Mouse (Mus musculus) limb, embryonic 12.5 days (tissue): ENCODE measurements around the gene Klhdc7a. TPM values are rescaled to one million over a fixed set of nuclear protein-coding genes. Genes with fewer than 3 reads are reported as not detected.

Source experiments
- ATAC-seq: fragments of 200-750 bp; cut with Nextera tagmentation; 2 replicates; pipeline ENCODE4 v1.8.0; 2017; ENCODE audit warnings: low read depth, moderate TSS enrichment; ENCODE audit not compliant: insufficient number of reproducible peaks, insufficient read depth, low FRiP score, low TSS enrichment
- H3K27ac ChIP-seq: fragments of 300-500 bp; sonication (generic); 2 replicates; pipeline ENCODE4 v1.5.1; 2016; ENCODE audit warnings: mild to moderate bottlenecking, moderate library complexity
- H3K27me3 ChIP-seq: fragments of 300-500 bp; sonication (generic); 2 replicates; pipeline ENCODE4 v1.6.1; 2016; ENCODE audit warnings: mild to moderate bottlenecking, moderate library complexity
- H3K36me3 ChIP-seq: fragments of 300-500 bp; sonication (generic); 2 replicates; pipeline ENCODE4 v1.6.1; 2016; ENCODE audit warnings: mild to moderate bottlenecking, moderate library complexity
- H3K4me1 ChIP-seq: fragments of 300-500 bp; sonication (generic); replicated peaks from 2 replicates; pipeline ENCODE4 v1.6.1; 2016
- H3K4me2 ChIP-seq: fragments of 300-500 bp; sonication (generic); 2 replicates; pipeline ENCODE4 v1.6.1; 2016; ENCODE audit warnings: mild to moderate bottlenecking, moderate library complexity
- H3K4me3 ChIP-seq: fragments of 300-500 bp; sonication (generic); replicated peaks from 2 replicates; pipeline ENCODE4 v1.5.1; 2016; ENCODE audit warnings: mild to moderate bottlenecking
- H3K9ac ChIP-seq: fragments of 300-500 bp; sonication (generic); replicated peaks from 2 replicates; pipeline ENCODE4 v1.6.1; 2016; ENCODE audit warnings: mild to moderate bottlenecking, moderate library complexity
- H3K9me3 ChIP-seq: fragments of 300-500 bp; sonication (generic); 2 replicates; pipeline ENCODE4 v1.6.1; 2016; ENCODE audit warnings: mild to moderate bottlenecking, moderate library complexity
- WGBS: fragments of 180-500 bp; shearing (Covaris S2); methylation state at CpG from one replicate; pipeline ENCODE4 v1.1.7; 2016; 5-methylcytosine and 5-hydroxymethylcytosine counted together
- polyA plus RNA-seq: library from polyadenylated mRNA; unstranded; fragments of >200 nt; fragmentation: Nextera tagmentation; extraction: Ambion mirVana; gene quantifications from 2 replicates; pipeline ENCODE4 v1.2.1, GENCODE M21; 2016

The Klhdc7a gene
- not detected in 2 replicates for polyA plus RNA-seq

DNA sequence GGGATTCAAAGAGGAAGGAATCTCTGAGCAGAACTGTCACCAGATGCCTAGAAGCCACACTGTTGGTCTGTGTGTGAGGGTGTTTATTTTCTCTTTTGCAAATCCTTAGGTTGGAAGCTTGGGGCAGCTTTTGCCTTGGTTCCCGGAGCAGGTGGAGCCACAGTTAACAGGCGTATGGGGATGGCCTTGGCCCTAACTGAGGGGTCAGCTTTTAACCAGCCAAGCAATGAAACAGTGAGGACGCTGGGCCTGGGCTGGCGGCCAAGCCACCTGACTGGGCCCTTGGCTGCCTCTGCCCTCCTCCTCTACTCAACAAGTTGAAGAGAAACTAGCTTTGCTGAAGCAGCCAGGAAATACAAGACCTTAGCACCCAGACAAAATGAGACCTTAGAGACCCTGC is at the start of gene Klhdc7a:
TSS of gene Klhdc7a (minus strand) at position 105 of the 400 bp plus-strand sequence.
- 40% methylated on average over 4 of the region's 4 CpGs for WGBS
- peaks cover 21% of the 10 kb centered on the region for H3K27me3 ChIP-seq
- no peak within 1 kb of the TSS for H3K9ac ChIP-seq
- no peaks in the 10 kb centered on the region for H3K9me3 ChIP-seq
- H3K4me3 ChIP-seq: no peak within 1 kb of the TSS
- H3K36me3 ChIP-seq: no peaks in the 10 kb centered on the region
- no peak within 1 kb of the TSS for H3K27ac ChIP-seq
- H3K4me1 ChIP-seq: peaks cover 13% of the 10 kb centered on the region
- H3K4me2 ChIP-seq: no peak within 1 kb of the TSS
- ATAC-seq: no peak

GRCm38 (mm10) chr4:140015916-140016315 is 48.1 kb upstream of the Klhdc7a start:
- H3K27me3 ChIP-seq: peaks cover 17% of the 10 kb centered on the region
- no peaks in the 10 kb centered on the region for H3K4me1 ChIP-seq
- no peak overlapping the region for H3K4me2 ChIP-seq
- WGBS: 28% methylated on average over 7 of the region's 7 CpGs
- no peaks in the 10 kb centered on the region for H3K36me3 ChIP-seq
- no peak overlapping the region for H3K4me3 ChIP-seq
- no peaks in the 10 kb centered on the region for H3K9me3 ChIP-seq
- no peak overlapping the region for H3K9ac ChIP-seq
- ATAC-seq: no peak
- no peak overlapping the region for H3K27ac ChIP-seq

DNA sequence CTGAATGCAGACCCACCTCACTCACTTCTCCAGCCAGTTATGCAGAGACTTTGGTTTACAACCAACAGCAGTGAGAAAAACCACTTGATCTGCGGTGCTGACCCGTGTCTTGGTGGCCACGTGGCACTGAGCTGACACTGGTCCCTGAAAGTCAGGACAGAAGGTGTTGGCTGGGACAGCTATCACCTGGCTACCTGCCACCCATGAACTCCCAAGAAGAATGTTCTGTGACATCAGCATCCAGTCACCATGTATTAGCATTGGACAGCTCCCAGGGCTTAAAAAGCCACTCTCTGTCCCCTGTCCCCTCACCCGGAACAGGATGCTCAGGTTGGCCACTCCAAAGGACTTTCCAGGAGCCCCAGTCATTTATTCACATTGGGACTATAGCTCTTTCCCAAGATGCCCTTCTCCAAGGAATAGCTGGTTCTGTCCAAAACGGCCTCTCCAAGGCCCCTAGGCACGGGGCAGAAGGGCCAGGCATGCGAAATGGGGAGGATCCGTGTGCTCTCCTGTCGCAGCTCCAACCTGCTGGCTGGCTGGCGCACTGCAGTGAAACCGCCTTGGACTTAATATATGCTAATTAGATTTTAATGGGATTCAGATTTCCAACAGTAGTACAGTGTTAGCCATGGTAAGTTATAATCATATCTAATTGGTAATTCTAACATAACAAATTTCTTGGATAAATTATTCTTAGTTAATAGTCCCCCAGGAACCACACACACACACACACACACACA is 43.1 kb upstream of the Klhdc7a start:
- Histone ChIP-seq H3K36me3 (no peaks in the 10 kb centered on the region), H3K9me3 (no peaks in the 10 kb centered on the region), H3K4me2 (no peak overlapping the region), H3K9ac (no peak overlapping the region), H3K4me1 (peaks cover 9% of the 10 kb centered on the region; the same call in 1 of the 2 replicates), H3K27ac (no peak overlapping the region), H3K27me3 (peaks cover 32% of the 10 kb centered on the region), H3K4me3 (no peak overlapping the region)
- 72% methylated on average over 11 of the region's 11 CpGs for WGBS
- ATAC-seq: no peak

DNA sequence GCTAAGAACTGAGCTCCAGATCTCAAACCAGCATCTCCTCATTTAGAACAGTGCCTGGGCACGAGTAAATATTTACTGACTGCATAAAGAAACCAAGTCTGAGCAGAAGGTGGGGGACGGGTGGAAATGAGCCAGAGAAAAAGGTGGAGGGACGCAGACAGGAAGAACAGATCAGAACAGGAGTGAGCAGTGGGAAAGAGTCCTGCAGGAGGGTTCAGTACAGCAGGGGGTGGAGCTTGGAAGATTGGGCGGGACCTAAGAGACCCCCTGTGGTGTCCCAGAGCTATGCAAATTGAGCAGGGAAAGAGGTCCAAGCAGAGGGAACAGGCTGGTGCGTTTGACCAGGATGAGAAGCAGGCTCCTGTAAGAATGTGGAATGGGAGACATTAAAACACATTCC is 37.1 kb upstream of the Klhdc7a start:
- no peaks in the 10 kb centered on the region for H3K9me3 ChIP-seq
- WGBS: 9% methylated on average over 5 of the region's 5 CpGs
- H3K4me2 ChIP-seq: peak overlapping the region; percentile 43
- H3K27ac ChIP-seq: no peak overlapping the region
- H3K27me3 ChIP-seq: peaks cover 76% of the 10 kb centered on the region
- H3K4me3 ChIP-seq: no peak overlapping the region
- no peak for ATAC-seq
- H3K4me1 ChIP-seq: peaks cover 14% of the 10 kb centered on the region
- no peaks in the 10 kb centered on the region for H3K36me3 ChIP-seq
- H3K9ac ChIP-seq: no peak overlapping the region

GRCm38 (mm10) chr4:140004170-140004569 is 36.3 kb upstream of the Klhdc7a start:
- H3K27me3 ChIP-seq: peaks cover 75% of the 10 kb centered on the region
- H3K9ac ChIP-seq: no peak overlapping the region
- peaks cover 14% of the 10 kb centered on the region for H3K4me1 ChIP-seq
- H3K4me3 ChIP-seq: peak overlapping the region; percentile 16
- peak overlapping the region; percentile 43 for H3K4me2 ChIP-seq
- no peaks in the 10 kb centered on the region for H3K36me3 ChIP-seq
- no peak for ATAC-seq
- H3K27ac ChIP-seq: no peak overlapping the region
- WGBS: 11% methylated on average over 12 of the region's 12 CpGs
- H3K9me3 ChIP-seq: no peaks in the 10 kb centered on the region

GRCm38 (mm10) chr4:140002069-140002468 is 34.2 kb upstream of the Klhdc7a start:
- Histone ChIP-seq H3K9me3 (0 out of 2 replicates have a peak, but pooled peaks cover 5% of the 10 kb centered on the region), H3K4me2 (no peak overlapping the region), H3K9ac (no peak overlapping the region), H3K27ac (no peak overlapping the region), H3K36me3 (no peaks in the 10 kb centered on the region), H3K4me3 (no peak overlapping the region), H3K4me1 (peaks cover 14% of the 10 kb centered on the region), H3K27me3 (peaks cover 74% of the 10 kb centered on the region)
- WGBS: 9% methylated on average over 12 of the region's 12 CpGs
- ATAC-seq: no peak

DNA sequence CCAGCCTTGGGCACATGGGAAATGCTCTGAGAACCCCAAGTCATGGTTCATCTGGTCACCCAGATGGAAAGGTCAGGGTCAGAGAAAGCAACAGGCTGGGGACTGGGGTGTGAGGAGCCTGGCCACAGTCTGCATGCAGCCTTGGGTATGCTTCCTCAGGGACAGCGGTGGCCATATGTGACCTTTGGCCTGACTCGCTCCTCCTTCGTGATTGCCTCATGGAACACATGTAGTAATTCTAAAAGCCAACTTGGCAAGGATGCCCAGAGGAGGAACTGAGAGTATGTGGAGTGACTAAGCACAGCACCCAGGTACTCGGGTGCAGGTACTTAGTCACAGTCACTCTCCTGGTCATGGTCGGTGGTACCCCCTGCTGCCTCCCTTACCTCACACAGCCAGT is 33.1 kb upstream of the Klhdc7a start:
- Histone ChIP-seq H3K27ac (no peak overlapping the region), H3K4me1 (peaks cover 6% of the 10 kb centered on the region), H3K9me3 (0 out of 2 replicates have a peak, but pooled peaks cover 5% of the 10 kb centered on the region), H3K4me2 (no peak overlapping the region), H3K36me3 (no peaks in the 10 kb centered on the region), H3K4me3 (no peak overlapping the region), H3K27me3 (peaks cover 64% of the 10 kb centered on the region), H3K9ac (no peak overlapping the region)
- ATAC-seq: no peak
- WGBS: 69% methylated on average over 5 of the region's 5 CpGs

DNA sequence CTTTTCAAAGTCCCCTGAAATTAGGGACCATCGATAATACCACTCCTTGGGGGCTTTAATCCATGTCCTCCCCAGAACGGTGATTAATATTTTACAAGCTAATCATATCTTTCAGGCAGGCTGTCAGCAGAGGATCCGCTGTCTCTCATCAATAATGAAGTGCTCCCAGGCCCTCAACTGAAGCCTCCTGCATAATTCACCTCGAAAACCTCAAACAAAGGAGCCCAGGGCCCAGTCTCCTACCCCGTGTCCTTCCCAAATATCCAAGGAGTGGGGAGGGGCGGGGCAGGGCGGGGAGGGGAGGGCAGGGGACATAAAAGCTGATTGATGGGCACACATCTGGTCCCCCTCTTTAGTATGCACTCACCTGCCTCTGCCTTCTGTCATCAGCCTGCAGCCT is 31.2 kb upstream of the Klhdc7a start:
- 0 out of 2 replicates have a peak, but pooled peaks cover 5% of the 10 kb centered on the region for H3K9me3 ChIP-seq
- peaks cover 52% of the 10 kb centered on the region for H3K27me3 ChIP-seq
- no peak overlapping the region for H3K4me3 ChIP-seq
- H3K4me1 ChIP-seq: no peaks in the 10 kb centered on the region
- no peak overlapping the region for H3K27ac ChIP-seq
- 63% methylated on average over 7 of the region's 7 CpGs for WGBS
- no peak for ATAC-seq
- H3K9ac ChIP-seq: no peak overlapping the region
- H3K36me3 ChIP-seq: no peaks in the 10 kb centered on the region
- no peak overlapping the region for H3K4me2 ChIP-seq

DNA sequence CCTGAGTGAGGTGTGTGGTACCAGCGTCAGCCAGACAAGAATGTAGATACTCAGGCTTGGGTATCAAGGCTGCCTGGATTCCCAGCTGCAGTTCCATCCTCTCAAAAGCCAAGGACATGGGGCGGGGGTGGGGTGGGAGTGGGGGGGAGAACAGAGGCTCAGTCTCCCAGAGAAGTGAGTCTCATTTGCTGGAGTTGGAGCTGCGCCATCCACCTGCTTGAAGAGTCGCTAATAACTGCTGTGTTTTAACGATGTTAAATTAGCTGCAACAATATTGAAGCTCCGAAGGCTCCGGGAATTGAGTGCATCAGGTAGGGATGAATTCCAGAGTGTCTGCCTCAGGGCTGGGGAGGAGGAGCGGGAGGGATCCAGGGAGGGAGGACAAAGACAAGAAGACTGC is 27.8 kb upstream of the Klhdc7a start:
- H3K4me3 ChIP-seq: no peak overlapping the region
- 0 out of 2 replicates have a peak, but pooled peaks cover 5% of the 10 kb centered on the region for H3K9me3 ChIP-seq
- 53% methylated on average over 8 of the region's 8 CpGs for WGBS
- no peak overlapping the region for H3K27ac ChIP-seq
- no peaks in the 10 kb centered on the region for H3K36me3 ChIP-seq
- ATAC-seq: no peak
- no peak overlapping the region for H3K4me2 ChIP-seq
- peaks cover 21% of the 10 kb centered on the region for H3K27me3 ChIP-seq
- H3K4me1 ChIP-seq: peaks cover 8% of the 10 kb centered on the region
- no peak overlapping the region for H3K9ac ChIP-seq

- Histone ChIP-seq H3K27me3 (peaks cover 15% of the 10 kb centered on the region; the same call in 1 of the 2 replicates), H3K9ac (no peak overlapping the region), H3K36me3 (no peaks in the 10 kb centered on the region), H3K4me1 (peaks cover 8% of the 10 kb centered on the region), H3K27ac (no peak overlapping the region), H3K4me3 (no peak overlapping the region), H3K9me3 (0 out of 2 replicates have a peak, but pooled peaks cover 5% of the 10 kb centered on the region), H3K4me2 (peak overlapping the region; percentile 41)
- 14% methylated on average over 10 of the region's 16 CpGs for WGBS
- ATAC-seq: no peak
Measured at GRCm38 (mm10) chr4:139993111-139993755, 25.4 kb upstream of the Klhdc7a start.

- no peak overlapping the region for H3K27ac ChIP-seq
- peaks cover 29% of the 10 kb centered on the region for H3K27me3 ChIP-seq
- 36% methylated on average over 7 of the region's 7 CpGs for WGBS
- H3K4me2 ChIP-seq: no peak overlapping the region
- no peak overlapping the region for H3K9ac ChIP-seq
- no peak overlapping the region for H3K4me3 ChIP-seq
- no peaks in the 10 kb centered on the region; the same call in 1 of the 2 replicates for H3K4me1 ChIP-seq
- no peaks in the 10 kb centered on the region for H3K36me3 ChIP-seq
- H3K9me3 ChIP-seq: no peaks in the 10 kb centered on the region
- no peak for ATAC-seq
Measured at GRCm38 (mm10) chr4:139986913-139987312, 19.1 kb upstream of the Klhdc7a start.
